Mouse (Mus musculus) spleen, adult 12 weeks (tissue): ENCODE results near the gene Pld6.
"Not testable (repeated sequence)": the region's sequence is repeated elsewhere in the genome, so short reads cannot be mapped to it uniquely, and the experiment has no call there.

Experiments
- DNase-seq: peaks from one replicate; pipeline ENCODE4 v3.0.0; 2022; ENCODE audit warnings: low spot score

Gene Pld6

GRCm38 (mm10) chr11:59745851-59746250 lies 41.6 kb downstream of the Pld6 start:
- no peak for DNase-seq

- DNase-seq, result no peak
These were observed 43.1 kb downstream of the Pld6 start for GRCm38 (mm10) chr11:59744374-59744773.

- no peak for DNase-seq
These were observed 43.7 kb downstream of the Pld6 start for GRCm38 (mm10) chr11:59743712-59744111.

GRCm38 (mm10) chr11:59743307-59743706 lies 44.1 kb downstream of the Pld6 start:
- DNase-seq, result no peak

- DNase-seq, result no peak
These were observed 45.5 kb downstream of the Pld6 start for GRCm38 (mm10) chr11:59741915-59742314.

- no peak for DNase-seq
These were observed 47.4 kb downstream of the Pld6 start for GRCm38 (mm10) chr11:59739996-59740395.

GRCm38 (mm10) chr11:59737250-59737649 lies 50.2 kb downstream of the Pld6 start:
- DNase-seq, result no peak

- DNase-seq, result not testable (repeated sequence)
These were observed 51.5 kb downstream of the Pld6 start for GRCm38 (mm10) chr11:59735938-59736337.

GRCm38 (mm10) chr11:59734335-59734734 lies 53.1 kb downstream of the Pld6 start:
- DNase-seq, result no peak
